Mouse (Mus musculus): ENCODE results near the gene Sirt3. TPM values are rescaled to one million over a fixed set of nuclear protein-coding genes. Genes with fewer than 3 reads are reported as not detected.

Sirt3 gene
- total RNA-seq, 2 experiments from 2014 or later: 31.3 to 33.8 TPM

Other genes with a start within 250 kb of the Sirt3 start
- gene Olfr53, start 235.9 kb downstream of the Sirt3 start, total RNA-seq (2021): not detected
- gene Olfr539, start 222.4 kb downstream of the Sirt3 start, total RNA-seq (2021): not detected
- gene Olfr45, start 200.4 kb downstream of the Sirt3 start, total RNA-seq (2021): not detected
- not detected for gene Olfr541, start 185.0 kb downstream of the Sirt3 start, total RNA-seq (2021)
- gene Cyp2e1, start 118.6 kb downstream of the Sirt3 start, total RNA-seq (2021): 100 to 1,000 TPM; 251 to 279 TPM
- gene Syce1, start 94.5 kb downstream of the Sirt3 start, total RNA-seq (2021): not detected
- 1 to 10 TPM; 2.7 to 3.4 TPM for gene Zfp941, start 60.1 kb downstream of the Sirt3 start, total RNA-seq (2021)
- gene Urah, start 47.3 kb downstream of the Sirt3 start, total RNA-seq (2021): under 1 TPM in 1 of 2 experiments, not detected in 1; 0.70 TPM
- not detected for gene Scgb1c1, start 36.8 kb downstream of the Sirt3 start, total RNA-seq (2021)
- gene Odf3, start 34.5 kb downstream of the Sirt3 start, total RNA-seq (2021): under 1 TPM in 1 of 2 experiments, not detected in 1; 0.26 TPM
- 1 to 10 TPM in 1 of 2 experiments, not detected in 1; 1.3 TPM for gene Gm45785, start 26.0 kb downstream of the Sirt3 start, total RNA-seq (2021)
- 10 to 100 TPM; 52.7 to 60.4 TPM for gene Ric8a, start 25.4 kb downstream of the Sirt3 start, total RNA-seq (2021)
- gene Bet1l, start 24.7 kb downstream of the Sirt3 start, total RNA-seq (2021): 10 to 100 TPM; 30.5 to 41.4 TPM
- gene Psmd13, start 341 bp downstream of the Sirt3 start, total RNA-seq (2021): 100 to 1,000 TPM; 118 to 127 TPM
- gene Cox8b, start 18.1 kb upstream of the Sirt3 start, total RNA-seq (2021): 1,000 to 10,000 TPM in 1 of 2 experiments, 100 to 1,000 TPM in 1; 964 to 1,065 TPM
- 1 to 10 TPM in 1 of 2 experiments, under 1 TPM in 1; 0.99 to 1.1 TPM for gene Nlrp6, start 38.6 kb upstream of the Sirt3 start, total RNA-seq (2021)
- 10 to 100 TPM; 35.8 to 38.1 TPM for gene Pgghg, start 59.1 kb upstream of the Sirt3 start, total RNA-seq (2021)
- 1 to 10 TPM in 1 of 2 experiments, under 1 TPM in 1; 0.63 to 1.7 TPM for gene Ifitm5, start 68.0 kb upstream of the Sirt3 start, total RNA-seq (2021)
- gene Gm45717, start 73.6 kb upstream of the Sirt3 start, total RNA-seq (2021): not detected
- 100 to 1,000 TPM; 430 to 633 TPM for gene Ifitm2, start 73.7 kb upstream of the Sirt3 start, total RNA-seq (2021)
- gene Ifitm1, start 84.9 kb upstream of the Sirt3 start, total RNA-seq (2021): 1 to 10 TPM; 5.5 to 7.3 TPM
- gene Ifitm3, start 128.5 kb upstream of the Sirt3 start, total RNA-seq (2021): 100 to 1,000 TPM; 135 to 191 TPM
- gene Ifitm6, start 135.6 kb upstream of the Sirt3 start, total RNA-seq (2021): under 1 TPM in 1 of 2 experiments, not detected in 1; 0.99 TPM
- gene Gm17387, start 146.8 kb upstream of the Sirt3 start, total RNA-seq (2021): not detected
- under 1 TPM; 0.83 to 0.95 TPM for gene B4galnt4, start 178.8 kb upstream of the Sirt3 start, total RNA-seq (2021)
- gene Pkp3, start 195.9 kb upstream of the Sirt3 start, total RNA-seq (2021): 1 to 10 TPM; 1.4 to 1.5 TPM
- gene Sigirr, start 218.3 kb upstream of the Sirt3 start, total RNA-seq (2021): 1 to 10 TPM; 2.4 to 4.3 TPM
- gene Ano9, start 235.5 kb upstream of the Sirt3 start, total RNA-seq (2021): under 1 TPM; 0.30 TPM
- gene Ptdss2, start 240.1 kb upstream of the Sirt3 start, total RNA-seq (2021): 10 to 100 TPM; 41.8 to 42.9 TPM

All from adrenal gland, postnatal 36 days (tissue).